Mouse (Mus musculus) Patski (cell line): Measurements from ENCODE around the gene Pgpep1. TPM values are rescaled to one million over a fixed set of nuclear protein-coding genes. Genes with fewer than 3 reads are reported as not detected.

ENCODE experiments used
- ATAC-seq: fragments of 100-300 bp; one replicate; pipeline ENCODE4 v1.8.0; 2021
- CTCF ChIA-PET: fragments of 350-600 bp; sonication (Branson Sonifier 250); formaldehyde crosslinking; loops from one replicate; lab custom pipeline; 2022; ENCODE audit warnings: inconsistent platforms; lab: Charles Lee
- POLR2A ChIA-PET: fragments of 350-600 bp; sonication (Branson Sonifier 250); formaldehyde crosslinking; loops from one replicate; lab custom pipeline; 2022; ENCODE audit warnings: antibody characterized with exemption, inconsistent platforms; lab: Charles Lee
- DNase-seq: peaks from one replicate; pipeline ENCODE4 v3.0.0-alpha.2; 2011; ENCODE audit warnings: low read depth, low spot score
- H3K27me3 ChIP-seq: fragments of 371-371 bp; one replicate; pipeline ENCODE4 v1.5.1; 2021
- CTCF ChIP-seq: fragments of 100-300 bp; IDR thresholded peaks from one replicate; pipeline ENCODE4 v1.5.1; 2021
- in situ Hi-C: fragments of 300-500 bp; cut with MboI; formaldehyde crosslinking; loops from 3 replicates; pipeline ENCODE4 v1.11.1; 2018; ENCODE audit warnings: low pct_unique_long_range_greater_than_20kb, mixed read lengths
- polyA plus RNA-seq: library from polyadenylated mRNA; unstranded; gene quantifications from one replicate; pipeline ENCODE4 v1.2.3, GENCODE M21; 2021

The Pgpep1 gene
- polyA plus RNA-seq, 1 experiment from 2014 or later = 116 TPM

GRCm38 (mm10) chr8:70671615-70672324, 11.6 kb upstream of the Pgpep1 start:
- in situ Hi-C loops = loop anchor here (5.0 kb wide), 1 partner anchor 41 kb away; no protein-coding TSS in a partner anchor
- no peak for DNase-seq
- TF ChIP-seq CTCF = no peak
- no peaks in the 10 kb centered on the region for H3K27me3 ChIP-seq
- POLR2A ChIA-PET = interaction anchor here (3.8 to 4.5 kb wide), 2 partner anchors 27 to 30 kb away, joined by 26 to 31 read pairs; partner anchors contain the start of genes Iqcn and Jund
- ATAC-seq = no peak
- CTCF ChIA-PET = interaction anchor here (0.8 to 4.0 kb wide), 8 partner anchors 9 to 48 kb away, joined by 3 to 45 read pairs (median 4); partner anchors contain the start of genes Gm3336 and Jund

- no peaks in the 10 kb centered on the region for H3K27me3 ChIP-seq
- in situ Hi-C loops = loop anchor here (10.0 kb wide), 1 partner anchor 52 kb away; the partner anchor contains the start of gene Lrrc25
- ChIA-PET CTCF (no interaction called here), POLR2A (interaction anchor here (0.9 kb wide), 1 partner anchor 37 kb away, joined by 5 read pairs; no protein-coding TSS in a partner anchor)
- DNase-seq (no peak), ATAC-seq (no peak)
- TF ChIP-seq CTCF = no peak
Measured at GRCm38 (mm10) chr8:70667071-70667470, 6.9 kb upstream of the Pgpep1 start.

GRCm38 (mm10) chr8:70665599-70665998, 5.4 kb upstream of the Pgpep1 start:
- in situ Hi-C loops = loop anchor here (10.0 kb wide), 1 partner anchor 51 kb away; the partner anchor contains the start of gene Lrrc25
- POLR2A ChIA-PET = no interaction called here
- CTCF ChIA-PET = no interaction called here
- DNase-seq (no peak), ATAC-seq (no peak)
- H3K27me3 ChIP-seq = no peaks in the 10 kb centered on the region
- TF ChIP-seq CTCF = no peak

GRCm38 (mm10) chr8:70664631-70665030, 4.4 kb upstream of the Pgpep1 start:
- DNase-seq (no peak), ATAC-seq (no peak)
- CTCF ChIA-PET = no interaction called here
- no peaks in the 10 kb centered on the region for H3K27me3 ChIP-seq
- TF ChIP-seq CTCF = no peak
- in situ Hi-C loops = loop anchor here (10.0 kb wide), 1 partner anchor 50 kb away; the partner anchor contains the start of gene Lrrc25
- POLR2A ChIA-PET = no interaction called here

- TF ChIP-seq CTCF = no peak
- in situ Hi-C loops = loop anchor here (10.0 kb wide), 1 partner anchor 49 kb away; the partner anchor contains the start of gene Lrrc25
- ChIA-PET POLR2A (no interaction called here), CTCF (no interaction called here)
- DNase-seq = no peak
- no peak for ATAC-seq
- no peaks in the 10 kb centered on the region for H3K27me3 ChIP-seq
Measured at GRCm38 (mm10) chr8:70663691-70664090, 3.5 kb upstream of the Pgpep1 start.

- ChIA-PET POLR2A (interaction anchor here (0.7 to 2.2 kb wide), 5 partner anchors 10 to 48 kb away, joined by 3 to 9 read pairs (median 4); no protein-coding TSS in a partner anchor), CTCF (interaction anchor here (1.0 to 1.8 kb wide), 3 partner anchors 9 to 14 kb away, joined by 3 to 4 read pairs (median 4); partner anchors contain the start of gene Lsm4)
- H3K27me3 ChIP-seq = no peaks in the 10 kb centered on the region
- DNase-seq = no peak
- ATAC-seq = peak; percentile 71
- TF ChIP-seq CTCF = no peak
- in situ Hi-C loops = loop anchor here (10.0 kb wide), 1 partner anchor 45 kb away; the partner anchor contains the start of gene Lrrc25
Measured at GRCm38 (mm10) chr8:70659604-70660272, 450 bp downstream of the Pgpep1 start.

- in situ Hi-C loops = no loop called here
- DNase-seq (no peak), ATAC-seq (peak; percentile 10)
- CTCF ChIA-PET = interaction anchor here (1.0 to 1.8 kb wide), 4 partner anchors 9 to 44 kb away, joined by 3 to 4 read pairs (median 4); partner anchors contain the start of gene Lsm4
- POLR2A ChIA-PET = interaction anchor here (0.7 to 2.2 kb wide), 4 partner anchors 22 to 48 kb away, joined by 3 to 9 read pairs (median 4); no protein-coding TSS in a partner anchor
- TF ChIP-seq CTCF = no peak
- H3K27me3 ChIP-seq = no peaks in the 10 kb centered on the region
Measured at GRCm38 (mm10) chr8:70658897-70659603, 1.1 kb downstream of the Pgpep1 start.

GRCm38 (mm10) chr8:70657739-70658138, 2.4 kb downstream of the Pgpep1 start:
- in situ Hi-C loops = no loop called here
- CTCF ChIA-PET = interaction anchor here (0.8 to 1.3 kb wide), 3 partner anchors 14 to 43 kb away, joined by 3 to 4 read pairs (median 4); no protein-coding TSS in a partner anchor
- TF ChIP-seq CTCF = no peak
- POLR2A ChIA-PET = interaction anchor here (2.2 kb wide), 1 partner anchor 46 kb away, joined by 9 read pairs; no protein-coding TSS in a partner anchor
- no peak for ATAC-seq
- H3K27me3 ChIP-seq = no peaks in the 10 kb centered on the region
- no peak for DNase-seq

GRCm38 (mm10) chr8:70657214-70657613, 3.0 kb downstream of the Pgpep1 start:
- ATAC-seq (no peak), DNase-seq (no peak)
- no peak for TF ChIP-seq CTCF
- ChIA-PET POLR2A (interaction anchor here (0.6 kb wide), 1 partner anchor 30 kb away, joined by 3 read pairs; no protein-coding TSS in a partner anchor), CTCF (interaction anchor here (0.8 to 1.3 kb wide), 4 partner anchors 14 to 44 kb away, joined by 3 to 6 read pairs (median 4); no protein-coding TSS in a partner anchor)
- in situ Hi-C loops = no loop called here
- no peaks in the 10 kb centered on the region for H3K27me3 ChIP-seq
